Mouse (Mus musculus): ENCODE measurements around the gene Defb21.

DNA sequence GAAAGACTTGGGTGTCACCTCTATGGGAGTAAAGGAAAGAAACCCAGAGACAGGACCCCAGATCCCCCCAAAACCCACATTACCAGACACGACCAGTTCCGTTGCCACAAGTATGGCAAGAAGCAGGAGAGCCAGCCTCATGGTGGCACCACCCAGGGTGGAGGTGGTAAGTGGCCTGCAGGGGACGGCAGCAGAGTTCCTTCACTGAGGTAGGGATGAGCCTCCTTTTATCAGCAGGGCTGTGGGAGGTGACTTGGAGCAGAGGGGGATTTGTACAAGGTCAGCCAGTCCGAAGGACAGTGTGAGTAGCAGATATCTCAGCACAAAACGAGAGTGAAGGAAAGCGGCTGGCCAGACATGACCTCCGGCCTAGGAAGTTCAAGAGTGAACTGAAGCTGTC lies 7.6 kb downstream of the Defb21 start, which contains the start of gene Defb19:
- TF ChIP-seq CTCF (IDR thresholded peaks at IDR 0.05; ENCODE audit: borderline replicate concordance, extremely low read depth, insufficient read depth, insufficient read length), result no peak
- TF ChIP-seq POLR2A (IDR thresholded peaks at IDR 0.05; ENCODE audit: borderline replicate concordance, extremely low read depth, insufficient read depth, insufficient read length, poor library complexity, severe bottlenecking), result no peak

All from brain, embryonic 14.5 days (tissue).